Mouse (Mus musculus) heart, adult 2 months (tissue): ENCODE measurements around the gene Itpkc. TPM values are rescaled to one million over a fixed set of nuclear protein-coding genes. Genes with fewer than 3 reads are reported as not detected.

Experiments used
- DNase-seq, 2 experiments: peaks; one replicate each; pipeline ENCODE4 v3.0.0; 2021
- H3K27ac ChIP-seq: fragments of 200-600 bp; 2 replicates; pipeline ENCODE4 v1.8.1; 2022
- H3K27me3 ChIP-seq: fragments of 200-500 bp; 2 replicates; pipeline ENCODE4 v1.6.1; 2012; ENCODE audit warnings: mild to moderate bottlenecking, low read length, inconsistent platforms, mixed read lengths; ENCODE audit not compliant: control insufficient read depth, insufficient read depth
- H3K36me3 ChIP-seq: fragments of 200-500 bp; 2 replicates; pipeline ENCODE4 v1.6.1; 2012; ENCODE audit warnings: low read length, inconsistent platforms; ENCODE audit not compliant: control insufficient read depth, insufficient read depth
- H3K4me1 ChIP-seq: fragments of 200-500 bp; 2 replicates; pipeline ENCODE4 v1.6.1; 2011; ENCODE audit warnings: low read length; ENCODE audit not compliant: control insufficient read depth, insufficient read depth
- H3K4me3 ChIP-seq: fragments of 200-600 bp; 2 replicates; pipeline ENCODE4 v1.8.1; 2022
- H3K79me2 ChIP-seq: fragments of 200-500 bp; replicated peaks from 2 replicates; pipeline ENCODE4 v1.6.1; 2012; ENCODE audit warnings: mild to moderate bottlenecking, inconsistent platforms, low read length, moderate library complexity, mixed read lengths; ENCODE audit not compliant: control insufficient read depth, insufficient read depth
- H3K9ac ChIP-seq: fragments of 200-500 bp; 2 replicates; pipeline ENCODE4 v1.6.1; 2012; ENCODE audit warnings: low read depth, mild to moderate bottlenecking, control low read depth, inconsistent platforms, low read length, mixed read lengths
- CTCF ChIP-seq: fragments of 200-600 bp; IDR thresholded peaks from 2 replicates; pipeline ENCODE4 v1.8.1; 2022; ENCODE audit warnings: antibody characterized with exemption, mild to moderate bottlenecking, moderate library complexity
- EP300 ChIP-seq: fragments of 200-500 bp; IDR thresholded peaks from 2 replicates; pipeline ENCODE4 v1.6.1; 2011; ENCODE audit warnings: low read depth, low read length, control low read depth; ENCODE audit not compliant: insufficient read depth
- POLR2A ChIP-seq: fragments of 200-500 bp; IDR thresholded peaks from 2 replicates; pipeline ENCODE4 v1.6.1; 2011; ENCODE audit warnings: mild to moderate bottlenecking, low read depth, low read length, control low read depth; ENCODE audit not compliant: insufficient read depth
- WGBS: fragments of 180-500 bp; shearing (Covaris S2); methylation state at CpG from one replicate; pipeline ENCODE4 v1.1.7; 2018; 5-methylcytosine and 5-hydroxymethylcytosine counted together
- intact Hi-C: fragments of 180-260 bp; cut with DNase I; formaldehyde crosslinking; loops from one replicate; pipeline ENCODE4 v1.15.1; 2025
- polyA plus RNA-seq: library from polyadenylated mRNA; depleted of rRNA; stranded (reverse); fragments of >200 nt; gene quantifications from 2 replicates; pipeline ENCODE4 v1.2.3, GENCODE M21; 2012
- total RNA-seq, 2 experiments: library from RNA; stranded (reverse); gene quantifications; 2 replicates each; pipeline ENCODE4 v1.2.3; 2021

The Itpkc gene
- total and polyA plus RNA-seq, 3 experiments: 4.2 to 4.8 (median 4.4) TPM

- Histone ChIP-seq H3K36me3 (peaks cover 4% of the 10 kb centered on the region), H3K27ac (peak within 1 kb of the TSS; percentile 100), H3K79me2 (peaks cover 2% of the 10 kb centered on the region; the same call in 1 of the 2 replicates), H3K27me3 (no peaks in the 10 kb centered on the region), H3K9ac (peak within 1 kb of the TSS; percentile 90), H3K4me1 (peaks cover 7% of the 10 kb centered on the region), H3K4me3 (peak within 1 kb of the TSS; percentile 100)
- TF ChIP-seq EP300 (peak; percentile 79), CTCF (peak; percentile 3; the same call in 1 of the 2 replicates), POLR2A (peak; percentile 79)
- DNase-seq: peak; percentile 91 to 98
- whole genome bisulfite sequencing: under 1% methylated on average over 64 of the region's 64 CpGs
- intact Hi-C loops: loop anchor here (1.0 to 2.0 kb wide), 3 partner anchors 15 to 32 kb away; partner anchors contain the start of genes Egln2, Gm21983, Itpkc and Mia
Measured at GRCm38 (mm10) chr7:27195681-27196611, 32.5 kb downstream of the Itpkc start, which contains the start of the genes BC024978 and Snrpa. Gene BC024978 (plus strand): TSS chr7:27195781. Gene Snrpa (minus strand): TSS chr7:27196271.

GRCm38 (mm10) chr7:27193731-27194130 is 34.7 kb downstream of the Itpkc start:
- no peak overlapping the region for H3K9ac ChIP-seq
- H3K4me3 ChIP-seq: no peak overlapping the region
- 63% methylated on average over 4 of the region's 4 CpGs for WGBS
- H3K36me3 ChIP-seq: peaks cover 6% of the 10 kb centered on the region
- H3K4me1 ChIP-seq: peaks cover 7% of the 10 kb centered on the region
- peaks cover 3% of the 10 kb centered on the region; the same call in 1 of the 2 replicates for H3K79me2 ChIP-seq
- intact Hi-C loops: loop anchor here (2.0 kb wide), 2 partner anchors 13 to 27 kb away; partner anchors contain the start of genes Egln2, Gm21983 and Mia
- H3K27ac ChIP-seq: no peak overlapping the region
- no peak for DNase-seq
- no peaks in the 10 kb centered on the region for H3K27me3 ChIP-seq
- TF ChIP-seq EP300: no peak
- TF ChIP-seq POLR2A: no peak
- TF ChIP-seq CTCF: no peak

- H3K4me1 ChIP-seq: peaks cover 5% of the 10 kb centered on the region
- H3K79me2 ChIP-seq: peaks cover 3% of the 10 kb centered on the region; the same call in 1 of the 2 replicates
- DNase-seq: no peak
- intact Hi-C loops: no loop called here
- H3K27ac ChIP-seq: no peak overlapping the region
- H3K36me3 ChIP-seq: peaks cover 6% of the 10 kb centered on the region
- H3K9ac ChIP-seq: no peak overlapping the region
- 92% methylated on average over 5 of the region's 5 CpGs for WGBS
- TF ChIP-seq EP300 (no peak), POLR2A (no peak), CTCF (no peak)
- H3K4me3 ChIP-seq: no peak overlapping the region
- no peaks in the 10 kb centered on the region for H3K27me3 ChIP-seq
Measured at GRCm38 (mm10) chr7:27192434-27192833, 36.0 kb downstream of the Itpkc start.

- WGBS: 98% methylated on average over 10 of the region's 10 CpGs
- intact Hi-C loops: no loop called here
Measured at GRCm38 (mm10) chr7:27189271-27189931, 39.1 kb downstream of the Itpkc start.

GRCm38 (mm10) chr7:27185986-27186385 is 42.5 kb downstream of the Itpkc start:
- TF ChIP-seq EP300 (no peak), POLR2A (no peak), CTCF (no peak)
- Histone ChIP-seq H3K9ac (no peak overlapping the region), H3K36me3 (0 out of 2 replicates have a peak, but pooled peaks cover 3% of the 10 kb centered on the region), H3K4me1 (no peaks in the 10 kb centered on the region), H3K4me3 (no peak overlapping the region), H3K27me3 (no peaks in the 10 kb centered on the region), H3K27ac (no peak overlapping the region), H3K79me2 (0 out of 2 replicates have a peak, but pooled peaks cover 1% of the 10 kb centered on the region)
- DNase-seq: no peak
- intact Hi-C loops: no loop called here
- 72% methylated on average over 5 of the region's 5 CpGs for WGBS

More at GRCm38 (mm10) chr7:27189271-27189931, 39.1 kb downstream of the Itpkc start:
- Histone ChIP-seq H3K4me1 (no peaks in the 10 kb centered on the region; the same call in 1 of the 2 replicates), H3K4me3 (no peak overlapping the region), H3K27ac (no peak overlapping the region), H3K27me3 (no peaks in the 10 kb centered on the region), H3K9ac (no peak overlapping the region), H3K36me3 (peaks cover 3% of the 10 kb centered on the region; the same call in 1 of the 2 replicates), H3K79me2 (peaks cover 3% of the 10 kb centered on the region; the same call in 1 of the 2 replicates)
- DNase-seq: no peak
- no peak for TF ChIP-seq EP300
- TF ChIP-seq CTCF: peak; percentile 48
